Mouse (Mus musculus): ENCODE measurements around the gene Dusp12.

GRCm38 (mm10) chr1:170857369-170857768, 28.0 kb downstream of the Dusp12 start:
- TF ChIP-seq CTCF (IDR thresholded peaks at IDR 0.05; ENCODE audit: control insufficient read depth, insufficient read depth, insufficient read length): no peak
- TF ChIP-seq MYOD1 (IDR thresholded peaks at IDR 0.05; ENCODE audit: control insufficient read depth, insufficient read length, low read depth): no peak
- TF ChIP-seq MAX (IDR thresholded peaks at IDR 0.05): no peak
- TF ChIP-seq USF1 (IDR thresholded peaks at IDR 0.05; ENCODE audit: low read depth): no peak

Data from C2C12 (cell line).